Mouse (Mus musculus) spleen, adult 2 months (tissue): Measurements from ENCODE around the gene Cenpm. TPM values are rescaled to one million over a fixed set of nuclear protein-coding genes. Genes with fewer than 3 reads are reported as not detected.

ENCODE experiments used
- DNase-seq, 2 experiments: peaks; one replicate each; pipeline versions ENCODE4 v3.0.0 to v3.0.0-alpha.2; 2012 to 2021; ENCODE audit warnings: low spot score in 2 of 2, low read depth in 1 of 2
- H3K27ac ChIP-seq: fragments of 200-500 bp; 2 replicates; pipeline ENCODE4 v1.5.1; 2012; ENCODE audit warnings: low read length, inconsistent platforms; ENCODE audit not compliant: insufficient read depth
- H3K27me3 ChIP-seq: fragments of 200-500 bp; 2 replicates; pipeline ENCODE4 v1.6.1; 2012; ENCODE audit warnings: mild to moderate bottlenecking, moderate library complexity, low read length, inconsistent platforms; ENCODE audit not compliant: control insufficient read depth, insufficient read depth
- H3K36me3 ChIP-seq: fragments of 200-500 bp; 2 replicates; pipeline ENCODE4 v1.6.1; 2012; ENCODE audit warnings: mild to moderate bottlenecking, low read length, inconsistent platforms; ENCODE audit not compliant: control insufficient read depth, insufficient read depth
- H3K4me1 ChIP-seq: fragments of 200-500 bp; 2 replicates; pipeline ENCODE4 v1.6.1; 2011; ENCODE audit warnings: inconsistent platforms; ENCODE audit not compliant: control insufficient read depth, insufficient read depth, insufficient read length
- H3K4me3 ChIP-seq: fragments of 200-500 bp; 2 replicates; pipeline ENCODE4 v1.5.1; 2011; ENCODE audit warnings: mild to moderate bottlenecking, inconsistent platforms; ENCODE audit not compliant: insufficient read depth, insufficient read length; ENCODE audit errors: extremely low read depth
- CTCF ChIP-seq: fragments of 200-500 bp; IDR thresholded peaks from 2 replicates; pipeline ENCODE4 v1.5.1; 2011; ENCODE audit warnings: mild to moderate bottlenecking, inconsistent platforms; ENCODE audit not compliant: insufficient read depth, insufficient read length, insufficient replicate concordance; ENCODE audit errors: extremely low read depth
- POLR2A ChIP-seq: fragments of 200-500 bp; IDR thresholded peaks from 2 replicates; pipeline ENCODE4 v1.6.1; 2011; ENCODE audit warnings: low read depth, low read length, inconsistent platforms
- WGBS: fragments of 180-500 bp; shearing (Covaris S2); methylation state at CpG from one replicate; pipeline ENCODE4 v1.1.7; 2018; 5-methylcytosine and 5-hydroxymethylcytosine counted together
- polyA plus RNA-seq: library from polyadenylated mRNA; depleted of rRNA; stranded (reverse); fragments of >200 nt; gene quantifications from 2 replicates; pipeline ENCODE4 v1.2.3, GENCODE M21; 2012; rRNA removed

Gene Cenpm
- polyA plus RNA-seq, 1 experiment = 10.2 TPM

DNA sequence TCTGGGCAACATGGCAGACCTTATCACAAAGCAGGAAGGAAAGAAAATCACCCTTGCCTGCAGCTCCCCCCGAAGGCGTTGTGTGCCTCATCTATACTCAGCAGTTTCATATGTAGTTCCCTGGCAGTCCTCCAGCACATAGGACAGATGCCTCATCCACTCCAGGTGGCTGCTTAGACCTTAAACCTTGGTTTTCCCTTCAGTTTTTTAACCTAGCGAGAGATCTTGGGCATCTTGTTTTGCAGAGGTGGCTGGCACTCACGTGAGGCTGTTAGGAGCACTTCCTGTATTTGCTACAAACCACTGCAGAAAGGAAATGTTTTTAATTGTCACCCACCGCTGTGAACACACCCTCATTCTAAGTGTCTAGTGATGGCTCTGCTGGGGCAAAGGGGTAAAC, 57.6 kb downstream of the Cenpm start:
- Histone ChIP-seq H3K4me3 (no peak overlapping the region), H3K27me3 (no peaks in the 10 kb centered on the region), H3K4me1 (peaks cover 9% of the 10 kb centered on the region; the same call in 1 of the 2 replicates), H3K27ac (peak overlapping the region; percentile 90), H3K36me3 (peaks cover 46% of the 10 kb centered on the region)
- TF ChIP-seq CTCF (no peak), POLR2A (no peak)
- 8% methylated on average over 5 of the region's 5 CpGs for WGBS
- peak; percentile 53 to 70 for DNase-seq

DNA sequence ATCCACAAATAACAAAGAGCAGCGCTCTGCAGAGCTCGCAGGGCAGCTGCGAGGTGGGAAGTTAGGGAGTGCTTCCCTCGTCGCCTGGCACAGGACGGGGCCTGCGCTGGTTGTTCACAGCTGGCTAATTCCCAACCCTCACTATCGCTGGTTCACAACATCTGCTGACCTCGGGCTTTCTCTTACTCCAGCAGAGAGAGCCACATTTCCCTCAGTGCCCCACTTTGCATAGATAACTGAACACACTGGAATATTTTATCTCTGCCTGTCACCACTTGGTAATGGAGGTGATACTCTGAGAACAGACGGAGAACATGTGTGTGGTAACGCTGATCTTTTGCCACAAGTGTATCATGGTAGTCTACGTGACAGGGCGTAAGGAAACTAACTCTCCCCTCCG, 58.4 kb downstream of the Cenpm start:
- Histone ChIP-seq H3K36me3 (peaks cover 46% of the 10 kb centered on the region), H3K27ac (peak overlapping the region; percentile 90; the same call in 1 of the 2 replicates), H3K4me3 (no peak overlapping the region), H3K27me3 (no peaks in the 10 kb centered on the region), H3K4me1 (peaks cover 9% of the 10 kb centered on the region; the same call in 1 of the 2 replicates)
- no peak for TF ChIP-seq CTCF
- TF ChIP-seq POLR2A = no peak
- no peak for DNase-seq
- WGBS = 72% methylated on average over 14 of the region's 14 CpGs

- Histone ChIP-seq H3K36me3 (peaks cover 51% of the 10 kb centered on the region), H3K27me3 (no peaks in the 10 kb centered on the region), H3K4me1 (peaks cover 9% of the 10 kb centered on the region; the same call in 1 of the 2 replicates), H3K4me3 (no peak overlapping the region), H3K27ac (0 out of 2 replicates have a peak overlapping the region, but pooled peaks have one; percentile 43)
- no peak for DNase-seq
- WGBS = 94% methylated on average over 14 of the region's 14 CpGs
- TF ChIP-seq CTCF = no peak
- no peak for TF ChIP-seq POLR2A
Measured at GRCm38 (mm10) chr15:82185062-82185783, 59.3 kb downstream of the Cenpm start.

DNA sequence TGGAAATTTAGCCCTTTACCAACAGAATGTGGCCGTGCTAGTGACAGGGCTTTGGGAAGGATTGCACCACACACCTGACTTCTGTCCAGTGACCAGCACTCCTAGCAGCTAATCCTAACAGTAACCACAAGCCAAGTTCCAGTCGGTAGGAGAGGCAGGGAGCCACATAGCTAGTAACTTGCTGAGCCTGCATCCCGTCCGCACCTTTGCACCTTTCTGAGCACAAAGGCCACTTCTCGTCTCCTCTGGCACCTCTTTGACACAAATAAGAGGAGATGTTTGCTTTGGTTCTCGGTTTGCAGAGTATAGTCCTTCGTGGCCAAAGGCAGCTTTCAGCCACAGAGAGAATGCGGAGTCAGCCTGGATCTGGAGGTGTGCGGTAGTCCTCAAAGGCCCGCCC, 59.9 kb downstream of the Cenpm start:
- no peak for TF ChIP-seq CTCF
- TF ChIP-seq POLR2A = no peak
- Histone ChIP-seq H3K4me1 (peaks cover 9% of the 10 kb centered on the region; the same call in 1 of the 2 replicates), H3K27me3 (no peaks in the 10 kb centered on the region), H3K27ac (no peak overlapping the region), H3K36me3 (peaks cover 57% of the 10 kb centered on the region), H3K4me3 (no peak overlapping the region)
- 93% methylated on average over 10 of the region's 10 CpGs for WGBS
- DNase-seq = no peak

- H3K4me3 ChIP-seq = no peak overlapping the region
- peaks cover 9% of the 10 kb centered on the region; the same call in 1 of the 2 replicates for H3K4me1 ChIP-seq
- TF ChIP-seq POLR2A (no peak), CTCF (no peak)
- DNase-seq = no peak
- 81% methylated on average over 7 of the region's 7 CpGs for WGBS
- no peaks in the 10 kb centered on the region for H3K27me3 ChIP-seq
- H3K36me3 ChIP-seq = peaks cover 62% of the 10 kb centered on the region
- no peak overlapping the region for H3K27ac ChIP-seq
Measured at GRCm38 (mm10) chr15:82184183-82184582, 60.4 kb downstream of the Cenpm start.

Other genes starting within 250 kb of the Cenpm start
- 15.4 and 18.1 TPM in 2 replicates for gene Desi1, start 210.9 kb downstream of the Cenpm start, polyA plus RNA-seq
- 34.5 and 37.5 TPM in 2 replicates for gene Snu13, start 197.2 kb downstream of the Cenpm start, polyA plus RNA-seq
- not detected in 2 replicates for gene 4930407I10Rik, start 185.6 kb downstream of the Cenpm start, polyA plus RNA-seq
- gene Mei1, start 174.8 kb downstream of the Cenpm start, polyA plus RNA-seq = 0.05 TPM in 1 of 2 replicates, not detected in the other
- 16.2 and 16.7 TPM in 2 replicates for gene Ccdc134, start 116.8 kb downstream of the Cenpm start, polyA plus RNA-seq
- 204 and 317 TPM in 2 replicates for gene Srebf2, start 97.6 kb downstream of the Cenpm start, polyA plus RNA-seq
- 5.4 and 14.7 TPM in 2 replicates for gene Shisa8, start 31.9 kb downstream of the Cenpm start, polyA plus RNA-seq
- 120 and 179 TPM in 2 replicates for gene Tnfrsf13c, start 20.4 kb downstream of the Cenpm start, polyA plus RNA-seq
- 0.05 and 0.08 TPM in 2 replicates for gene 1500009C09Rik, start 7.6 kb upstream of the Cenpm start, polyA plus RNA-seq
- gene Sept3, start 30.1 kb upstream of the Cenpm start, polyA plus RNA-seq = 1.6 and 1.8 TPM in 2 replicates
- gene Wbp2nl, start 54.2 kb upstream of the Cenpm start, polyA plus RNA-seq = 0.07 TPM in 1 of 2 replicates, not detected in the other
- 121 and 123 TPM in 2 replicates for gene Naga, start 94.2 kb upstream of the Cenpm start, polyA plus RNA-seq
- 5.1 and 5.5 TPM in 2 replicates for gene Pheta2, start 94.2 kb upstream of the Cenpm start, polyA plus RNA-seq
- gene Smdt1, start 94.2 kb upstream of the Cenpm start, polyA plus RNA-seq = 106 and 148 TPM in 2 replicates
- gene Ndufa6, start 109.6 kb upstream of the Cenpm start, polyA plus RNA-seq = 95.8 and 162 TPM in 2 replicates
- 11.3 and 12.0 TPM in 2 replicates for gene Cyp2d22, start 135.5 kb upstream of the Cenpm start, polyA plus RNA-seq
- gene Cyp2d11, start 149.3 kb upstream of the Cenpm start, polyA plus RNA-seq = not detected in 2 replicates
- 0.08 and 0.19 TPM in 2 replicates for gene Cyp2d10, start 162.4 kb upstream of the Cenpm start, polyA plus RNA-seq
- not detected in 2 replicates for gene Cyp2d9, start 188.7 kb upstream of the Cenpm start, polyA plus RNA-seq